Mouse (Mus musculus) gastrocnemius, postnatal 14 days (tissue): Measurements from ENCODE around the gene Lhx8. TPM values are rescaled to one million over a fixed set of nuclear protein-coding genes. Genes with fewer than 3 reads are reported as not detected.

Experiments used
- DNase-seq: peaks from one replicate; pipeline ENCODE4 v3.0.0; 2021; ENCODE audit warnings: mixed read lengths
- intact Hi-C: fragments of 180-260 bp; cut with DNase I; formaldehyde crosslinking; loops from one replicate; pipeline ENCODE4 v1.15.1; 2025; ENCODE audit warnings: low total_unique reads
- total RNA-seq, 2 experiments: library from RNA; stranded (reverse); gene quantifications; 2 replicates each; pipeline ENCODE4 v1.2.3; 2021

The Lhx8 gene
- total RNA-seq, 2 experiments from 2014 or later, result 0.12 to 0.33 TPM

- no peak for DNase-seq
- intact Hi-C loops, result no loop called here
Measured at GRCm38 (mm10) chr3:154327883-154328720, 2.4 kb downstream of the Lhx8 start.

GRCm38 (mm10) chr3:154327110-154327882 is 3.2 kb downstream of the Lhx8 start:
- no peak for DNase-seq
- intact Hi-C loops, result no loop called here

GRCm38 (mm10) chr3:154321921-154322574 is 8.4 kb downstream of the Lhx8 start:
- DNase-seq, result no peak
- intact Hi-C loops, result no loop called here

- DNase-seq, result no peak
- intact Hi-C loops, result no loop called here
Measured at GRCm38 (mm10) chr3:154317651-154318248, 12.7 kb downstream of the Lhx8 start.

- intact Hi-C loops, result no loop called here
- DNase-seq, result no peak
Measured at GRCm38 (mm10) chr3:154305163-154305884, 25.1 kb downstream of the Lhx8 start.

- DNase-seq, result no peak
- intact Hi-C loops, result no loop called here
Measured at GRCm38 (mm10) chr3:154301102-154301501, 29.4 kb downstream of the Lhx8 start.

- intact Hi-C loops, result no loop called here
- no peak for DNase-seq
Measured at GRCm38 (mm10) chr3:154300006-154300405, 30.5 kb downstream of the Lhx8 start.

- intact Hi-C loops, result no loop called here
- DNase-seq, result no peak
Measured at GRCm38 (mm10) chr3:154298490-154298889, 32.0 kb downstream of the Lhx8 start.

- intact Hi-C loops, result no loop called here
- DNase-seq, result no peak
Measured at GRCm38 (mm10) chr3:154297499-154297898, 33.0 kb downstream of the Lhx8 start.

GRCm38 (mm10) chr3:154294924-154295834 is 35.3 kb downstream of the Lhx8 start:
- intact Hi-C loops, result no loop called here

GRCm38 (mm10) chr3:154293839-154294490 is 36.5 kb downstream of the Lhx8 start:
- no peak for DNase-seq
- intact Hi-C loops, result no loop called here

More at GRCm38 (mm10) chr3:154294924-154295834, 35.3 kb downstream of the Lhx8 start:
- no peak for DNase-seq

- no peak for DNase-seq
- intact Hi-C loops, result no loop called here
Measured at GRCm38 (mm10) chr3:154292126-154292525, 38.3 kb downstream of the Lhx8 start.

GRCm38 (mm10) chr3:154290351-154290750 is 40.1 kb downstream of the Lhx8 start:
- DNase-seq, result no peak
- intact Hi-C loops, result no loop called here

- intact Hi-C loops, result no loop called here
- no peak for DNase-seq
Measured at GRCm38 (mm10) chr3:154288429-154289069, 41.9 kb downstream of the Lhx8 start.

- intact Hi-C loops, result no loop called here
- DNase-seq, result no peak
Measured at GRCm38 (mm10) chr3:154287217-154287616, 43.2 kb downstream of the Lhx8 start.

- intact Hi-C loops, result no loop called here
- DNase-seq, result no peak
Measured at GRCm38 (mm10) chr3:154285351-154285750, 45.1 kb downstream of the Lhx8 start.

- intact Hi-C loops, result no loop called here
- no peak for DNase-seq
Measured at GRCm38 (mm10) chr3:154284260-154284659, 46.2 kb downstream of the Lhx8 start.
